Mouse (Mus musculus): ENCODE data around the gene Isoc2a. TPM values are rescaled to one million over a fixed set of nuclear protein-coding genes. Genes with fewer than 3 reads are reported as not detected.

Gene Isoc2a
- polyA plus RNA-seq, 1 experiment, result 21.3 TPM

GRCm38 (mm10) chr7:4899649-4900522 lies 22.9 kb downstream of the Isoc2a start:
- Histone ChIP-seq H3K27ac (ENCODE audit: control insufficient read depth, insufficient read depth, low read depth, low read length, poor library complexity) (no peak overlapping the region), H3K4me1 (ENCODE audit: control insufficient read depth, insufficient read depth, low read length) (no peaks in the 10 kb centered on the region), H3K4me3 (replicated peaks; ENCODE audit: control insufficient read depth, low read depth, low read length) (no peak overlapping the region)
- WGBS, result 7% methylated on average over 19 of the region's 19 CpGs
- TF ChIP-seq CTCF (IDR thresholded peaks at IDR 0.05; ENCODE audit: control insufficient read depth, insufficient read depth, low read length), result no peak
- no peak for TF ChIP-seq POLR2A (IDR thresholded peaks at IDR 0.05; ENCODE audit: borderline replicate concordance, control insufficient read depth, low read depth, low read length)

- no peak overlapping the region for H3K4me3 ChIP-seq (replicated peaks; ENCODE audit: control insufficient read depth, low read depth, low read length)
- 31% methylated on average over 11 of the region's 11 CpGs for WGBS
- no peaks in the 10 kb centered on the region for H3K4me1 ChIP-seq (ENCODE audit: control insufficient read depth, insufficient read depth, low read length)
- H3K27ac ChIP-seq (ENCODE audit: control insufficient read depth, insufficient read depth, low read depth, low read length, poor library complexity), result no peak overlapping the region
- no peak for TF ChIP-seq POLR2A (IDR thresholded peaks at IDR 0.05; ENCODE audit: borderline replicate concordance, control insufficient read depth, low read depth, low read length)
- no peak for TF ChIP-seq CTCF (IDR thresholded peaks at IDR 0.05; ENCODE audit: control insufficient read depth, insufficient read depth, low read length)
These were observed 23.5 kb downstream of the Isoc2a start for GRCm38 (mm10) chr7:4900523-4900851.

- TF ChIP-seq CTCF (IDR thresholded peaks at IDR 0.05; ENCODE audit: control insufficient read depth, insufficient read depth, low read length) (peak; percentile 67), POLR2A (IDR thresholded peaks at IDR 0.05; ENCODE audit: borderline replicate concordance, control insufficient read depth, low read depth, low read length) (no peak)
- Histone ChIP-seq H3K4me3 (replicated peaks; ENCODE audit: control insufficient read depth, low read depth, low read length) (no peak overlapping the region), H3K27ac (ENCODE audit: control insufficient read depth, insufficient read depth, low read depth, low read length, poor library complexity) (no peak overlapping the region), H3K4me1 (ENCODE audit: control insufficient read depth, insufficient read depth, low read length) (no peaks in the 10 kb centered on the region)
- 75% methylated on average over 8 of the region's 8 CpGs for WGBS
These were observed 24.2 kb downstream of the Isoc2a start for GRCm38 (mm10) chr7:4901171-4901570.

GRCm38 (mm10) chr7:4902404-4902803 lies 25.5 kb downstream of the Isoc2a start:
- Histone ChIP-seq H3K4me3 (replicated peaks; ENCODE audit: control insufficient read depth, low read depth, low read length) (no peak overlapping the region), H3K4me1 (ENCODE audit: control insufficient read depth, insufficient read depth, low read length) (no peaks in the 10 kb centered on the region), H3K27ac (ENCODE audit: control insufficient read depth, insufficient read depth, low read depth, low read length, poor library complexity) (no peak overlapping the region)
- TF ChIP-seq POLR2A (IDR thresholded peaks at IDR 0.05; ENCODE audit: borderline replicate concordance, control insufficient read depth, low read depth, low read length) (no peak), CTCF (IDR thresholded peaks at IDR 0.05; ENCODE audit: control insufficient read depth, insufficient read depth, low read length) (no peak)
- WGBS, result 85% methylated on average over 9 of the region's 9 CpGs

- TF ChIP-seq POLR2A (IDR thresholded peaks at IDR 0.05; ENCODE audit: borderline replicate concordance, control insufficient read depth, low read depth, low read length), result no peak
- no peak for TF ChIP-seq CTCF (IDR thresholded peaks at IDR 0.05; ENCODE audit: control insufficient read depth, insufficient read depth, low read length)
- Histone ChIP-seq H3K4me3 (replicated peaks; ENCODE audit: control insufficient read depth, low read depth, low read length) (no peak within 1 kb of the TSS), H3K4me1 (ENCODE audit: control insufficient read depth, insufficient read depth, low read length) (no peaks in the 10 kb centered on the region), H3K27ac (ENCODE audit: control insufficient read depth, insufficient read depth, low read depth, low read length, poor library complexity) (no peak within 1 kb of the TSS)
- 82% methylated on average over 10 of the region's 10 CpGs for WGBS
These were observed 29.6 kb downstream of the Isoc2a start, which contains the start of gene Gm36210 for GRCm38 (mm10) chr7:4906466-4906950. Gene Gm36210, minus strand, starts transcription at chr7:4906516.

- H3K4me3 ChIP-seq (replicated peaks; ENCODE audit: control insufficient read depth, low read depth, low read length), result no peak overlapping the region
- H3K27ac ChIP-seq (ENCODE audit: control insufficient read depth, insufficient read depth, low read depth, low read length, poor library complexity), result no peak overlapping the region
- TF ChIP-seq POLR2A (IDR thresholded peaks at IDR 0.05; ENCODE audit: borderline replicate concordance, control insufficient read depth, low read depth, low read length) (no peak), CTCF (IDR thresholded peaks at IDR 0.05; ENCODE audit: control insufficient read depth, insufficient read depth, low read length) (peak; percentile 39; the same call in 1 of the 2 replicates)
- 60% methylated on average over 9 of the region's 9 CpGs for WGBS
- H3K4me1 ChIP-seq (ENCODE audit: control insufficient read depth, insufficient read depth, low read length), result peaks cover 2% of the 10 kb centered on the region
These were observed 34.6 kb downstream of the Isoc2a start for GRCm38 (mm10) chr7:4911561-4911960.

- 74% methylated on average over 5 of the region's 5 CpGs for WGBS
- TF ChIP-seq POLR2A (IDR thresholded peaks at IDR 0.05; ENCODE audit: borderline replicate concordance, control insufficient read depth, low read depth, low read length) (no peak), CTCF (IDR thresholded peaks at IDR 0.05; ENCODE audit: control insufficient read depth, insufficient read depth, low read length) (no peak)
- Histone ChIP-seq H3K27ac (ENCODE audit: control insufficient read depth, insufficient read depth, low read depth, low read length, poor library complexity) (no peak overlapping the region), H3K4me3 (replicated peaks; ENCODE audit: control insufficient read depth, low read depth, low read length) (no peak overlapping the region), H3K4me1 (ENCODE audit: control insufficient read depth, insufficient read depth, low read length) (peaks cover 2% of the 10 kb centered on the region)
These were observed 35.3 kb downstream of the Isoc2a start for GRCm38 (mm10) chr7:4912248-4912647.

- WGBS, result under 1% methylated on average over 56 of the region's 56 CpGs
- H3K4me1 ChIP-seq (ENCODE audit: control insufficient read depth, insufficient read depth, low read length), result peaks cover 2% of the 10 kb centered on the region
- TF ChIP-seq POLR2A (IDR thresholded peaks at IDR 0.05; ENCODE audit: borderline replicate concordance, control insufficient read depth, low read depth, low read length), result peak; percentile 81; the same call in 1 of the 2 replicates
- TF ChIP-seq CTCF (IDR thresholded peaks at IDR 0.05; ENCODE audit: control insufficient read depth, insufficient read depth, low read length), result no peak
- peak within 1 kb of the TSS; percentile 99 for H3K4me3 ChIP-seq (replicated peaks; ENCODE audit: control insufficient read depth, low read depth, low read length)
- peak within 1 kb of the TSS; percentile 93 for H3K27ac ChIP-seq (ENCODE audit: control insufficient read depth, insufficient read depth, low read depth, low read length, poor library complexity)
These were observed 38.2 kb downstream of the Isoc2a start, which contains the start of gene Zfp628 for GRCm38 (mm10) chr7:4915007-4915665. Gene Zfp628, plus strand, starts transcription at chr7:4915217.

Measured in bone marrow, adult 2 months (tissue).